Mouse (Mus musculus): Measurements from ENCODE around the gene Kif18b. TPM values are rescaled to one million over a fixed set of nuclear protein-coding genes. Genes with fewer than 3 reads are reported as not detected.

The Kif18b gene
- polyA plus RNA-seq, 1 experiment from 2014 or later, result 1.3 TPM

DNA sequence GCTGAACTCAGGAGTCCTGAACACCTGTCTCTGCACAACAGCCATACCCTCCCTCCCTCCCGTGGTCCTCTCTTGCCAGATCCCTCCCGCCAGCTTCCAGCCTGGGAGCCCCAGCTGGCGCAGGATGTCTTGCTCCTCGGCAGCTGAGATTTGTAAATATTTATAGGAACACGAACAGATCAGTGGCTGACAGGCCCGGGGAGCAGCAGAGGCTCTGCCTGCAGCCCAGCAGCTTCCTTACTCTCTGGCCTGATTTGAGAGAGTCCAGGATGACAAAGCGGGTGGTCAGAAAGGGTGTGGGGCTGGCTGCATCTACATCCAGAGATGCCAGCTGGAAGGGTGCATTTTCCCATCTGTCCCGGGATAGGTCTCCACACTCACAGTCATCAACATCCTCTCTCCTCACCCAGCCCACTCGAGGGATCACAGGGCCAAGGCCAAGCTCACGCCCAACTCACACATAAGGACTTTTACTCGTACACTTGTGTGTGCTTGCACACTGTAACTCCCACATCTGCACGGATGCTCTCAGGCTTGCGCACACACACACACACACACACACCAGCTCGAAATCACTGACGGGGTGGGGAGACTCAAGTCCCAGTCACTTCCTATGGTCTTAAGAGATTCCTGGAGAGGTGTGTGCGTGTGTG, 32.2 kb upstream of the Kif18b start:
- ATAC-seq (ENCODE audit: low FRiP score, low TSS enrichment), result peak; percentile 74; the same call in 1 of the 2 replicates
- H3K4me3 ChIP-seq (ENCODE audit: low read depth, low read length), result no peak overlapping the region
- no peaks in the 10 kb centered on the region for H3K4me1 ChIP-seq (replicated peaks; ENCODE audit: control insufficient read depth, insufficient read depth)
- H3K4me2 ChIP-seq (replicated peaks; ENCODE audit: low read depth), result peak overlapping the region; percentile 25; the same call in 1 of the 2 replicates
- no peaks in the 10 kb centered on the region for H3K27me3 ChIP-seq (ENCODE audit: control insufficient read depth, insufficient read depth, low read length)
- 22% methylated on average over 16 of the region's 16 CpGs for WGBS
- TF ChIP-seq EP300 (optimal IDR thresholded peaks at IDR 0.05) (no peak), CTCF (IDR thresholded peaks at IDR 0.05; ENCODE audit: low read depth) (no peak)
- H3K36me3 ChIP-seq (ENCODE audit: control insufficient read depth, insufficient read depth, low read length), result no peaks in the 10 kb centered on the region
- peak overlapping the region; percentile 14; the same call in 1 of the 2 replicates for H3K9ac ChIP-seq (ENCODE audit: low read length)
- H3K27ac ChIP-seq (replicated peaks), result peak overlapping the region; percentile 61
- no peaks in the 10 kb centered on the region for H3K9me3 ChIP-seq (ENCODE audit: control insufficient read depth, low read length)
- peak; percentile 25 for DNase-seq (ENCODE audit: low spot score)

DNA sequence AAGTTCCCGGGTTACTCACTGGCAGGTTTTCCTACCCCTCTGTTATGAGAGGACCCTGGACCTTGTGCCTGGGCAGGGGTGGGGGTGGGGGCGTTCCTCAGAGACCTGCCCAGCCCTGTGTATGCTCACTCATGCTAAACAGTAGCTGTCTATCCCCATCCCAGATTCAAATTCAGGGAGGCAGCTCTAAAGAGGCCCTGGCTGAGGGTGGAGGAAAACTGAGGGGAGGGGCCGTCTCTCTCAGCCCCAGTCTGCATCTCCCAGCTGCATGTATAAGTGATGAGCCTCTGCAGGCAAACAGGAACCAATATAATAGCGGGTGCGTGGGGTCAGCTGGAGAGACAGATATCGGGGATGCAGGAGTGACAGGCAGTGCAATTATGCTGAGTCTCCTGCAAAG, 28.0 kb upstream of the Kif18b start:
- Histone ChIP-seq H3K36me3 (ENCODE audit: control insufficient read depth, insufficient read depth, low read length) (no peaks in the 10 kb centered on the region), H3K27ac (replicated peaks) (no peak overlapping the region), H3K9ac (ENCODE audit: low read length) (no peak overlapping the region), H3K27me3 (ENCODE audit: control insufficient read depth, insufficient read depth, low read length) (no peaks in the 10 kb centered on the region; the same call in 1 of the 2 replicates), H3K4me1 (replicated peaks; ENCODE audit: control insufficient read depth, insufficient read depth) (peaks cover 3% of the 10 kb centered on the region; the same call in 1 of the 2 replicates), H3K4me3 (ENCODE audit: low read depth, low read length) (no peak overlapping the region), H3K9me3 (ENCODE audit: control insufficient read depth, low read length) (no peaks in the 10 kb centered on the region), H3K4me2 (replicated peaks; ENCODE audit: low read depth) (no peak overlapping the region)
- TF ChIP-seq EP300 (optimal IDR thresholded peaks at IDR 0.05) (no peak), CTCF (IDR thresholded peaks at IDR 0.05; ENCODE audit: low read depth) (no peak)
- DNase-seq (ENCODE audit: low spot score), result no peak
- 31% methylated on average over 6 of the region's 6 CpGs for WGBS
- no peak for ATAC-seq (ENCODE audit: low FRiP score, low TSS enrichment)

DNA sequence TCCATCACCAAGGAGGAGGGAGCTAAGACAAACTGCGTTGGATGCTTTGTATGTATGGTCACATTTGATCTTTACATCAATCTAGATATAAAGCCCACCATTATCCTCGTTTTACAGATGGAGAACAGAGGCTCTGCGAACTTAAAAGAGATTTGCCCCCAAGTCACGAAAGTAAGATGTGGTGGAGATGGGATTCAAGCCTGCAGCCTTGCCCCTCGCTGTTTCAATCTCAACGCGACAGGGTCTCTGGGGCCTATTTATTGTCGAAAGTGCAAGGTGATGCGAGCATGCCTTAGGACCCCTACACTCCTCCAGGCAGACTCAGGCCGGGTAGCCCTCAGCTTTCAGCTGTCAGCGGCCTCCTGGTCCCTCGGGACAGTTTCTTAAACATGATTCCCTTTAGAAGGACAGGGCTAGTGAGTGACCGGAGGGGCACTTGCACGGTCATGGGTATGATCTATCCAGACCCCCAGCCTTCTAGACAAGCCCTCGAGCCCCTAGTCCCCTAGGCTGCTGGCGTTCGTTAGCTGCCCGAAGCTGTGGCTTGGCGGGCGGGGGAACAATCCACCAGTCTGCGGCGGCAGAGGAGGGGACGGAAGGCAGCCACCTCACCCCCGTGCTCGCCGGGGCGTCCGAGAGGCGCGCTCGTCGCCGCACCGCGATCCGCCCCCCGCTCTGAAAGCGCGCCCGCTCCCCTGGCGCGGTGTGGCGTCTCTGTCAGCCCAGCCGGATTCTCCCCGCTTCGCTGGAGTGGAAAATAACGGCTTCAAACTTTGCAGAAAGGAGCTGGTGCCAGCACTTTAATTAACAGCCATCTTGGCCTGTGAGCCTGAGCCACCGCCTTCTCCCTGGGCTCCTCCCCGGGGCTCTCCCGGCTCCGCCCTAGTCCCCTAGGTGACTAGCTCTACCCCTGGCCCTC, 23.4 kb upstream of the Kif18b start:
- WGBS, result 5% methylated on average over 50 of the region's 51 CpGs
- Histone ChIP-seq H3K4me3 (ENCODE audit: low read depth, low read length) (peak overlapping the region; percentile 45), H3K36me3 (ENCODE audit: control insufficient read depth, insufficient read depth, low read length) (no peaks in the 10 kb centered on the region), H3K9ac (ENCODE audit: low read length) (peak overlapping the region; percentile 59), H3K9me3 (ENCODE audit: control insufficient read depth, low read length) (no peaks in the 10 kb centered on the region), H3K4me2 (replicated peaks; ENCODE audit: low read depth) (peak overlapping the region; percentile 81), H3K4me1 (replicated peaks; ENCODE audit: control insufficient read depth, insufficient read depth) (peaks cover 8% of the 10 kb centered on the region), H3K27ac (replicated peaks) (no peak overlapping the region), H3K27me3 (ENCODE audit: control insufficient read depth, insufficient read depth, low read length) (peaks cover 23% of the 10 kb centered on the region)
- ATAC-seq (ENCODE audit: low FRiP score, low TSS enrichment), result 0 out of 2 replicates have a peak, but pooled peaks have one; percentile 15
- peak; percentile 35 for DNase-seq (ENCODE audit: low spot score)
- TF ChIP-seq CTCF (IDR thresholded peaks at IDR 0.05; ENCODE audit: low read depth), result no peak
- no peak for TF ChIP-seq EP300 (optimal IDR thresholded peaks at IDR 0.05)

DNA sequence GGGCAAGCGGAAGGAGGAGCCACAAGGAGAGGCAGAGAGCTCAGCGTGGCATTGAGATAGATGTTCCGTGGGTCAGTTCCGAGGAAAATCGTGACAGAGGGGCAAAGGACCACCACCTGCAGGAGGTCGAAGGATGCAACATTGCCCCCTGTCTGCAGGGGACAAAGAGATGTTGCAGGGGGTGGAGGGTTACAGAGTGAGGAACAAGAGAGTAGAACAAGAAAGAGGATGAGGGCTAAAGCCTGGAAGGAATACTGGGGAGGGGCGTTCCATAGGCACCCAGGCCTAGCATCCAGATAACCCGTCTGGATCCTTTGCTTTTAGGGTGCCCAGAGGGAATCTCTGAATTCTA, 22.0 kb upstream of the Kif18b start:
- TF ChIP-seq CTCF (IDR thresholded peaks at IDR 0.05; ENCODE audit: low read depth), result peak; percentile 52
- no peak for TF ChIP-seq EP300 (optimal IDR thresholded peaks at IDR 0.05)
- ATAC-seq (ENCODE audit: low FRiP score, low TSS enrichment) (no peak; the same call in 1 of the 2 replicates), DNase-seq (ENCODE audit: low spot score) (no peak)
- Histone ChIP-seq H3K9ac (ENCODE audit: low read length) (no peak overlapping the region), H3K9me3 (ENCODE audit: control insufficient read depth, low read length) (no peaks in the 10 kb centered on the region), H3K27ac (replicated peaks) (no peak overlapping the region), H3K27me3 (ENCODE audit: control insufficient read depth, insufficient read depth, low read length) (peaks cover 23% of the 10 kb centered on the region), H3K4me1 (replicated peaks; ENCODE audit: control insufficient read depth, insufficient read depth) (peaks cover 8% of the 10 kb centered on the region), H3K4me2 (replicated peaks; ENCODE audit: low read depth) (peak overlapping the region; percentile 51), H3K36me3 (ENCODE audit: control insufficient read depth, insufficient read depth, low read length) (no peaks in the 10 kb centered on the region), H3K4me3 (ENCODE audit: low read depth, low read length) (peak overlapping the region; percentile 26)
- WGBS, result 12% methylated on average over 8 of the region's 8 CpGs

DNA sequence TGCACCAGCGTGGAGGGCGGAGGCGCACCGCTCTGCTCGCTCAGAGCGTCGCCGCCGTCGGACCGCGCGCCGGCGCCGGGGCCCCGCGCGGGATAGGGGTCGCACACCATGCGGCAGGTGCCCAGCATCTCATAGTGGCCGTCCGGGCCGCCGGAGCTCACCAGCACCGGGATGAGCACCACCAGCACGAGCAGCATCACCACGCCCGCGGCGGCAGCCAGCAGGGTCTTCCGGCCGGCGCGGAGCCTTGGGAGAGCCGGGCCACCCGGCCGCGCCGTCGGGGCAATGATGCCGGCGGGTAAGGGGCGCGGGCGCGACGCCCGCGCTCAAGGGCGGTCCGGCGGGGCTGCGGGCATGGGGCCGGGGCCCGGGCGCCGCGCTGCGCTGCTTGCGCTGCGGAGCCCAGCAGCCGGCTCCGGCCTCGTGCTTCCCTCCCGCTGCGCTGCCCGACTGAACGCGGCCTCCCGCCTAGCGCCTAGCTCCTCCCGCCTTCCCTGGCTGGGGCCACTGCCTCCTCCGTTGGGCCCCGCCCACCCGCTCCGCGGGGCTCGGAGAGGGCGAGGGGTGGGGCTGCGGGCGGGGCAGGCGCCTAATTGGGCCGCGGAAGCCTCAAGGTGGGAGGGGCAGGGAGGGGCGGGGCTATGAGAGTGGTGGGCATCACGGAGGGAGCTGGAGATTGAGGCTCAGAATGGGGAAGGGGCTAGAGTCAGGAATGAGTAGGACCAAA, 21.5 kb upstream of the Kif18b start, which contains the start of gene C1ql1:
C1ql1 (minus strand) TSS at position 424 of the 727 bp plus-strand sequence.
- DNase-seq (ENCODE audit: low spot score), result peak; percentile 91
- Histone ChIP-seq H3K27me3 (ENCODE audit: control insufficient read depth, insufficient read depth, low read length) (peaks cover 23% of the 10 kb centered on the region), H3K4me1 (replicated peaks; ENCODE audit: control insufficient read depth, insufficient read depth) (peaks cover 8% of the 10 kb centered on the region), H3K27ac (replicated peaks) (no peak within 1 kb of the TSS), H3K36me3 (ENCODE audit: control insufficient read depth, insufficient read depth, low read length) (no peaks in the 10 kb centered on the region), H3K4me3 (ENCODE audit: low read depth, low read length) (peak within 1 kb of the TSS; percentile 26), H3K9me3 (ENCODE audit: control insufficient read depth, low read length) (no peaks in the 10 kb centered on the region), H3K9ac (ENCODE audit: low read length) (no peak within 1 kb of the TSS), H3K4me2 (replicated peaks; ENCODE audit: low read depth) (peak within 1 kb of the TSS; percentile 51)
- ATAC-seq (ENCODE audit: low FRiP score, low TSS enrichment), result peak; percentile 94
- TF ChIP-seq EP300 (optimal IDR thresholded peaks at IDR 0.05), result no peak
- no peak for TF ChIP-seq CTCF (IDR thresholded peaks at IDR 0.05; ENCODE audit: low read depth)
- WGBS, result 1% methylated on average over 57 of the region's 87 CpGs

Measured in stomach, postnatal 0 days (tissue).